Mouse (Mus musculus): ENCODE results near the gene Gsto2.
"Not testable (repeated sequence)": the region's sequence is repeated elsewhere in the genome, so short reads cannot be mapped to it uniquely, and the experiment has no call there.

Gsto2 gene

DNA sequence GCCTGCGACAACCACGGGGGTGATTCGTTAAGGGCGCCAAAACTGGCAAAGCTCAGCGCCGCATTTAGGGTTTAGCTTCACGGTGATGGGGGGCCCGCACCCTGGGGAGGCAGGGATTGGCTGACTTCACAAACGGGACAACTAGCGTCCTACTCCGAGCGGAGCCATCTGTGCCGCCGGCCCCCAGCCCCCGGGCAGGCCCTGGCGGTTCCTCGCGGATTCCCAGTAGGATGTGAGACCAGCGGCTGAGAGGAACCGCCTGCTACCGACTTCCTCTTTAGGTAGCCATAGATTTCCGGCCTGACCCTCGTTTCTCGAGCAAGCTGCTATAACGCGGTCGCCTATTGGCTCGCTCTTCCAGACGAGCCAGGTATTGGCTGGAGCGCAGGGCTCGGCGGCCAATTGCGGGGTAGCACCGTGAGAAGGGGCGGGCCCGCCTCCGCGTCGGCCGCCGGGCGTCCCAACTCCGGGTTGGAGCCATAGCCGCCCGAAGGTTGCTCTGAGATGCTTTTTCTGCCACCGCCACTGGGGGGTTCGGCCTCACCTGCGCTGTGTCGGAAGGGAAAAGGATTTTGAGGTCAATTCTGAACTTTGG, at the start of gene Gsto2:
Gene Gsto2, plus strand, starts transcription at position 182 of the 595 bp plus-strand sequence.
- peak; percentile 92 for DNase-seq (ENCODE audit: extremely low read depth, insufficient read length, low spot score)

DNA sequence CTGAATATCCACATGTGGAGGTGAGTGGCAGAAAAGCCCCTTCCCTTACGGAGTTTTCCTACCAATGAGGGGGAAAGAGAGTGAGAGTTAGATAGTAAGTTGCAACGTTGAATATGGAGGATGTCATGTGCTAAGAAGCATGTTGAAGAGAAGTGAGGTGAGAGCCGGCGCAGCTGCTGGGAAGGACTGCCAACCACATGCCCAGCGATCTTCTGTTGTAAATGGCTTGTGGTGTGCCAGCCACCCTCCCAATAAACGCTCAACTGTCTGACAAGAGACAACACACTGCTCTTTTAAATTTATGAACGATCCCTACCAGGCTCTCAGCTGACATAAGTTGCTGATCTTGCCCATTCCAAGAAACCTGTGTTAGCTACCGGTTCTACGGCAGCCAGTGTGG, 47.6 kb upstream of the Gsto2 start:
- DNase-seq (ENCODE audit: extremely low read depth, insufficient read length, low spot score): no peak

DNA sequence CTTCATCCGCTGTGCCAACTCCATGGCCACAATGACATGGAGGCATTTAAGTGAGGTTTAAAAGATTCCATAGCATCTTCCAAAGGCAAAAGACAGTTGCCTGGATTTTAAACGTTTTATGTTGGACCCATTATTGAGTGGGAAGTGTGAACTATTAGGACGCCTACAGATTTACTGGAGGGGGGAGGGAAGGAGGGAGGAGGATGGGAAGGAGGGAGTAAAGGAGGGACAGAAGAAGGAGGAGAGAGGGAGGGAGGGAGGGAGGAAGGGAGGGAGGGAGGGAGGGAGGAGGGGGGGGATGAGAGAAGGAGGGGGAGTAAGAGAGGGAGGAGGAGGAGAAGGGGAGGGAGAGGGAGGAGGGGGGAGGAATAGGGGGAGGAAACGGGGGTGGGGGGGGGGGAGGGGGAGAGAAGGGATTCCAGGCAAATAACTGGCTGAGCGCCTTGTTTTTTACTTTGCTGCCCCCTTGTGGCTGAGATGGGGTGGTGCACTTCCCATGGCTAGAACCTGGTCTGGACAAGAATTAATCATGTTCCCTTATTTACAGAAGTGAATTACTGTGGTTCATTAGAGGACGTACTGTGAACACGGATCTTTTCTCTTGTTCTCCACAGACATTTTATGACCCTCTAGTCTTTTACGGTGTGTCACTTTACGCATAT, 44.4 kb upstream of the Gsto2 start:
- no peak for DNase-seq (ENCODE audit: extremely low read depth, insufficient read length, low spot score)

DNA sequence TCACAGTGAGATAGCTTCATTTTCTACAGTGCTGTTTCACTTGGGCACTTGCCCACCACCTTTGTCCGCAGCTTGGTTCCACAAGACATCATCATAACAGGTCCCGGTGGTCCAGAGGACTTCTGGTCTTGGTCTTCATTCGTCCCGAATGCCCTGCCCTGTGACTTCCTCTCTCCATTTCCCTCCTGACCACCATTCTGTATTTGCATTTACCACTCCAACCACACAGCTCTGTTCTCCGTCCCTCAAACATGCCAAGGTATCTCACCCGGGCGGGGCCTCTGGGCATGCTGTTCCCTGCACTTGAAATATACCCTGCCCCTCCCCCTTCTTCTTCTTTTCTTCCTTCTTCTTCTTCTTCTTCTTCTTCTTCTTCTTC, 43.9 kb upstream of the Gsto2 start:
- no peak for DNase-seq (ENCODE audit: extremely low read depth, insufficient read length, low spot score)

DNA sequence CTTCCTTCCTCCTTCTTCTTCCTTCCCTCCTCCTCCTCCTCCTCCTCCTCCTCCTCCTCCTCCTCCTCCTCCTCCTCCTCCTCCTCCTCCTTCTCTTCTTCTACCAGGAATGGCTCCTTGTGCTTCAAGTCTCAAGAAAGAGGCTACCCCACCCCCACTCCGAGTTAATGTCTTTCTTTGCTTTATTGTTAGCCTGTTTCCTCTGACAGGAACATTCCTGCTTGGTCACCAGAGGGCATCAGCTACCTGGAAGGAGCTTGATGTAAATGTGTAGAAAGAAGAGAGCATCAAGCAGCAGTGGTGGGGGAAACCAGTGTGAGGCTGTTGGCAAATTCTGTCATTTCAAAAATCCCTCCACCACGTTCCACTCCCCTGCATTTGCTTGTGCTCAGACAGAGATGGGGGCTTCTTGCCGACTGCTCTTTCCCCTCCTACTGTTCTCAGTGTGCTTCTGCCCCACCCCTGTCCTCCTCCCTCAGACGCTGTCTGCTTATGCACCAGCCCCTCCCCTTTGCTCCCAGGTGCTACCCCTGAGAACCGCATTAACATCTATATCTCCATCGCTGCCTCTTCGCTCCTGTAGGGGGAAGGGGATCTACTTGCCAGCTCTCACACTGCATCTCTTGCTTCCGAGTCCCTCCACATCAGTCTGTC, 43.1 kb upstream of the Gsto2 start:
- DNase-seq (ENCODE audit: extremely low read depth, insufficient read length, low spot score): no peak

DNA sequence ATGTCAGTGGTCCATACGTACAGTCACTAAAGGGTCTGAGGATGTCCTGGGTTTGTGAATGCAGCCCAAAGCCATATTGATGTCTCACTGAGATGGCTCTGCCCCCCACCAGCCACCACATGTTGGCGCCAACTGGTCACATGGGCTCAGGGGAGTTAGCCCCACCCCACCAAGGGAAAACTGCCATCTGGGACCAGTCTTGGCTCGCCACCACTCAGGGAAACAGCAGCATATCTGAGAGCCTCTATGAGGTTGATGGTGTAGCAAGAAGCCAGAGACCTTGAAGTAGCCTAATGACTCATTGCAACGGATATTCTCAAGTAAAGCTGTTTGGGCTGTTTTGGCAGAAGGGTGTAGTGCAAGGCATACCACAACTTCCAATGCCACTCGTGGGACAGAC, 41.3 kb upstream of the Gsto2 start:
- peak; percentile 75 for DNase-seq (ENCODE audit: extremely low read depth, insufficient read length, low spot score)

DNA sequence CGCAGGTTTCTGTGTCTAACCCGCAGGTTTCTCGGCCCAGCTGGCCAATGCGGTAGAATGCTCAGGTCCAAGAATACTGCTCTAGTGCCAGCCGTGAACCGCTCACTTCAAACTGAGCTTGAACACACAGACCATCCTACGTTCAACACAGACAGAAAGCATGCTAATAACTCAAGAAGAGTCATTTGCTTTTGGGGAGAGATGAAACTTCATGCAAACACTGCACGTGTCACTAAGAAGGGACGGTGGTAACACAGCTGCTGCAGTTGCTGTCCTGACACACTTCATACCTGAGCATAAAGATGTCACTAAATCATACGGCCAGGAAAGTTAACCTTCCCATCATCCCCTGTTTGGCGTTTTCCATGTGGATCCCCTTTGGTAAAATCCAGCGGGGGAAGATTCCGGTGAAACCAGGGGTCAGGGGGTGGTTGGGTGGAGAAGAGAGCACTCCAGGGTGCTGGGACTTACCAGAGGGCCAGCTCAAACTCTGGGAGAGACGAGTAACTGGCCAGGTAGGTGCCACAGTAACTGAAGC, 35.4 kb upstream of the Gsto2 start:
- no peak for DNase-seq (ENCODE audit: extremely low read depth, insufficient read length, low spot score)

DNA sequence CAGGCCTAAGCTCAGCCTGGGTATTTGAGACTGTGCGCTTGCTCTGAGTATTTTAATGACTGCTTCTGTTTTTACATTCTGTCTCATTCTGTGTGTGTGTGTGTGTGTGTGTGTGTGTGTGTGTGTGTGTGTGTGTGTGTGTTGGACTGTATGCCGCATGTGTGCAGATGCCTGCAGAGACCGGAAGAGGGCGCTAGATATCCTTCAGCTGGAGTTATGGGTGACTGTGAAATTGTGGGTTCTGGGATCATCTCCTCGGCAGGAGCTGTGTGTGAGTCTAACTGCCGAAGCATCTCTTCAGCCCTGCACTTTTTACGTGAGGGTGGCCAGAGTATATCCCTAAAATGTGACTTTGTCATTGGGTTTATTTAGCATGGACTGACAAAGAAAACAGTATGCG, 34.2 kb upstream of the Gsto2 start:
- no peak for DNase-seq (ENCODE audit: extremely low read depth, insufficient read length, low spot score)

DNA sequence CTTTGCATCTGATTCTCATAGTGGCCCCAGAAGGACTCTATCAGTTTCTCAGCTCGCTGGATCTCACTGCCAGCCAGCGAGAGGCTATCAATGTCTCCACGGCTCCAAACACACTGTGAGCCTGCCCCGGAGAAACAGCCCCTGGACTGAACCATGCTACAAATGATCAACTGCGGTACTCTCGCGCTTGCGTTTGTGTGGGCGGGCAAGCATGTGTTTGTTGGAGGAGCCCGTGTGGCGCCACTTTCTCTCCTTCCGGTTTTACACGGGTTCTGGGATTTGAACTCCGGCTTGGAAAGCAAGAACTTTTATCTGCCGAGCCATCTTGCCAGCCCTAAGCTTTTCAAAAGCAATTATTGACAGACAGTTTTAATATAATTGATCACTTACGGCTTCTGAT, 33.0 kb upstream of the Gsto2 start:
- DNase-seq (ENCODE audit: extremely low read depth, insufficient read length, low spot score): no peak

DNA sequence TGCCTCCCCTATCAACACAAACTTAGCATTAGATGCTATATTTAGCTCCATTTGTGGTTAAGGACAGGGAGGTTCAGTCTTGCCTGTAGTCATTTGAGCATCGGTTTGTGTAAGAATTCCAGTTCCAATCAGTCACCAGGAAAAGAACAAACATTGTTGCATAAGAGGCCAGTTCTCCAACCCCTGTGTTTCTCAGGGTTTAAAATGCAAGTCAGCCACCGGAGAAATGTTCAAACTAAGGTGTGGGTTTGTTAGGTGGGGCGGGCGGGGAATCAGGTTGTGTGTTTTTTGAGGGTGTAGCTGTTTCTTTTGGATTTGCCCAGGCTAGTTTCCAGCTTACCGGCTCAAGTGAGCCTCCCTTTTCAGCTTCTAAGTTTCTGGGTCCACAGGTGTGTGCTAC, 30.7 kb upstream of the Gsto2 start:
- no peak for DNase-seq (ENCODE audit: extremely low read depth, insufficient read length, low spot score)

DNA sequence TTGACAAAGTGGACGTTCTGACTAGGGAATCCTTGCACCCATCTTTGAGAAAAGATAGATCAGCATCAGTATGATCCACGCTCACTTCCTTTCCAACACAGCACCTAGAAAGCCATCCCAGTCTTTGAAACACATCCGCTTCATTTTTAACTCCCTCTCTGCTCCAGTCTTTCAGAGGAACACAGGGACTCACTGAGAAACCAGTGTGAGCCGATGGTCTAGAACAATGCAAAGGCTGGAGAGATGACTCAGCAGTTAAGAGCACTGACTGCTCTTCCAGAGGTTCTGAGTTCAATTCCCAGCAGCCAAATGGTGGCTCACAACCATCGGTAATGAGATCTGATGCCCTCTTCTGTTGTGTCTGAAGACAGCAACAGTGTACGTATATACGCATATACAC, 29.6 kb upstream of the Gsto2 start:
- no peak for DNase-seq (ENCODE audit: extremely low read depth, insufficient read length, low spot score)

DNA sequence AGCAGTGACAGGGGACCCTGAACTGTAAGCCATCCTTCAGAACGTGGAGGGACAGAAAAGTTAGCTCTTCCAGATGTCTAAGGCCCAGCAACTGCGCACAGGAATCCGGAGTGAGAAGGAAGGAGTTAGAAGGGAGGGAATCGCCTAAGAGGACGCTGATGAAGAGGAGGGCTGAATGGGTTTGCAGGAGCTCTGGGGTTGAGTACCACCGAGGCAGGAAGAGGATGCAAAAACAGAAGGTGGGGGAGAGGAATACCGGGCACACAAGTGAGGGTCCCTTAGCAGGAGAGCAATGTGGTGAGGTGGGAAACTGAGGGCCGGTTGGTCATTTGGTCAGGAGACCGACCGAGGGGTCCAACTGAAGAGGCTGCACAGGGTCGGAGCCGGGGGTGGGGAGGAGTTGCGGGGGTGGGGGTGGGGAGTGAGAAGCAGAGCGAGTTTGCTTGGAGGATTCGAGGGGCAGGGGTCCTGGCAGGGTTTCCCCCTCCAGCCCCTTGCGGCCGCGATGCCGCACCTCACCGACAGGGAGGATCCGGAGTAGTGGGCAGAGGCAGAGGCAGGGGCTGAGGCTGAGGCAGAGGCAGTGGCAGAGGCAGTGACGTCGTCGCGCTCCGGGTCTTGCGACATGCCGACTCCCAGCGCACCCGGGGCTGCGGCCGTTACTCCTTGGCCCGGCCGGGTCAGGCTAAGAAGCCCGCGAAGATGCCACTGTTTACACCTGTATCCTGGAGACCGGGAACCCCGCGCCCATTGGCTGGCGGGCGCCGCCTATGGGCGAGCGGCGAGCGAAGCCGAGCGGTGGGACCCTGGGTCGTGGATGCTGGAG, 28.4 kb upstream of the Gsto2 start:
- DNase-seq (ENCODE audit: extremely low read depth, insufficient read length, low spot score): no peak

DNA sequence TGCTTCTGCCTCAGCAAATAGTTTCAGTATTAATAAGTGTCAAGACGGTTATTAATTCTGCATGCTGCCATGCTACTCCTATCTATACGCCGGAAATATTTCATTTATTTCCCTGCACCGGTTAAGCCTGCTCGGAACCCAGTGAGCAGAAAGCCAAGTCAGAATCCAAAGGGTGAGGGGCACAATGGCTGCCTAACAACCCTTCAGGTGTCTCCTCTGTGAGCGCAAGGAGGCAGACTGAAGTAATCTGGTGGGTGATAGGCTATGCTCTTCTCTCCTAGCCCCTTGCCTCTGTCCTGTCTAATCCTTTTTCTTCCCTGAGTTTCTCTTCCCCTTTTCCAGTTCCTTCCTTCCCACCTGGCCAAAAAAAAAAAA, 27.8 kb upstream of the Gsto2 start:
- DNase-seq (ENCODE audit: extremely low read depth, insufficient read length, low spot score): no peak

DNA sequence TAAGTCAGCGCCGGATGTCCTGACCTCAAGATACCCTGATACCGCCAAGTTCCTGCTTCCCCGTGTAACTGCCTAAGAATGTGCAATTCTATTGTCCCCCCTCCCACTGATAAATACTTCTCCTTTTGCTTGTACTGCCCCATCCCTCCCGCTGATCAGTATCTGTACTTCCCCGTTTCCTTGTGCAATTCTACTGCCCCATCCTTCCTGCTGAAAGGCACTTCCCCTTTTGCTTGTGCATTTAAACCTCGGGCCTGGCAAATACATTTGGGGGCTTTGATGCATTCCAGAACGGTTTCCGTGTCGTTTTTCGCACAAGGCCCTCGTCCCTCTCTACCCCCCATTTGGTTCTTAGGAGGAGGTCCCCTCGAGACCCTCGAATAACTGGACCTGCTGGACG, 24.1 kb upstream of the Gsto2 start:
- not testable (repeated sequence) for DNase-seq (ENCODE audit: extremely low read depth, insufficient read length, low spot score)

DNA sequence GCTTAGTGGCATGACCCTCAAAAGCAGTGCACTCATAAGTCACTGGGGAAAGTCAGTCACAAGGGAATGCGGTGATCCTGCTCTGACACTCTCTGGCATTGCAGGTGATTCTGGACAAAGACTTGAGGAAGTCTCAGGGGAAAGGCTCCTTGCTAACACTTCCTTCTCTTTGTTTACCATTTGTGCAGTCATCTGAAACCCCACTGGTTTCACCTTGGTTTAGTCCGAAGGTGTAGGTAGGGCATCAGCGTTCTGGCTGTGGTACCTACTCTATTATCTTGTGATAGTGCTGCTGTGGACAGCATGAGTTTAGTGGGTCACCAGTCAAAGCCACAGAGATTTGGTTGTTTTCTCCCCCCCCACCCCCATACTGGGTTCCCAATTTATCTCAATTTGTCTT, 15.6 kb upstream of the Gsto2 start:
- no peak for DNase-seq (ENCODE audit: extremely low read depth, insufficient read length, low spot score)

DNA sequence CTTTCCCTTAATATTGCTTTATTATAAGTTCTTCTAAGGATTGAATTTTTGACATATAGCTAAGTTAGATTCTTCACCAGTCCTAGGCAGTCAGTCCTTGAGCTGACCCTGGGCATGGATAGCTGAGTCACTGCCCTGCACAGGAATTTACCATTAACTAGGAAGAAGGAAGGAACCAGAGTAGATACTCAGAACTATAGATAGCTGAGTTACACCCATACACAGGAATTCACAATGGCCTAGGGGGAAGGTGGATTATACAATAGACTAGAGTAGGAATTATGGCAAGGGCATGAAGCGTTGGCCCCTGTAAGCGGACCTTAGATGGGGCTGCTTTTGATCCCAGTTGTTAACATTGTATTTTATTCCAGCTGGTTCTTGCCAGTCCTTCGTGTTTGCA, 13.2 kb upstream of the Gsto2 start:
- DNase-seq (ENCODE audit: extremely low read depth, insufficient read length, low spot score): not testable (repeated sequence)

DNA sequence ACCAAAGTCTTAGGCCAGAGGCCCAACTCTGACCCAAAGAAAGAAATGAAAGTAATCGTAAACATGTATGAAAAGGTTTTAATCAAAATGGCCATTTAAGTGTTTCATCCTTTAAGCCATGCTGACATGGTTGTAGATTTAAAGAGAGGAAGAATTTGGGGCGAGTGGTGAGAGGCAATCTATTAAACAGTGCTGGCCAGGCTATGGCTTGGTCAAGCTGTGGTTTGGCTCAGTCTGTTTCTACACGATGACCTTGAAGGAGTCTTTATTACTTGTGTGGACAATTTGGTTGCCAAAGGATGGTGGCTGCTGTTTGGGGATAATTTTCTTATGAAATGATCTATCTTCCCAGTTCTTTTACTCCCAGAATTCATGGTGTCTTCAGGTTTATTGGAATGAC, 12.3 kb upstream of the Gsto2 start:
- no peak for DNase-seq (ENCODE audit: extremely low read depth, insufficient read length, low spot score)

DNA sequence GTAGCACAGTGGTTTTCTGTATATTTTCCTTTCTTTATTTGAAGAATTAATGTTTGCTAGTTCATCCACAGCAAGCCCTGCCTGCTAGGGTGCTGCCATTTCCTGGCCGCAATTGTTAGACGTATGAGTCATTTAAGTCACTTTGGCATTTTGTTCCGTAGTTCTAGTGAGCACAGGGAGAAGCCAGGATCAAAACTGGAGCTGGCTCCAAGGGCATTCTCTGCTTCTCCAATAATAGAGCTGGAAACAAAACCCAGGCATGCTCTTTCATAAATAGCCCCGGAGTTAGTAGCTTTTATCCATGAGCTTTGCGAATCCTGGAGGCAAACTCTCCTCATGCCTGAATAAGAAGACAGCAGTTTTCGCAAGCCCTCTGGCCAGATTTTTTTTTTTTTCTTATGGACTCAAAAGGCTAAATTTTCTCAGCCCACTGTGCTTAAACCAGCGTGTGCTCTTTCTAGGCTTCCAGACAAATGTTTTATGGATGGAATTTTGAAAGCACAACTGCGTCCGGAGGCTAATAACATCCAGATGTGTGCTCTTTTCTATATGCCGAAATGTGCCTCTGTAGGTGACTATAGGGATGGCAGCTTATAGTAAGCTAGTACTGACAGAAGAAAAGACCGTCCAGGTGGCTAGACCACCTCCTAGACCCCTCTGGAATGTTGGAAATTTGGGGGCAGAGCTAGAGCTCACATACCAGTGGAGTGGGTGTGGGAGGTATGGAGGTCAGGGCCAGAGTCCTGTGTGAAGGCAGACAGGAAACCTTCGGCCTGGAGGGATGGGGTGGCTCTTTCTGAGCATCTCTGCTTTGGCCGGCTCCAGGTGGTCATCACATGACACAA, 11.2 kb upstream of the Gsto2 start:
- peak; percentile 35 for DNase-seq (ENCODE audit: extremely low read depth, insufficient read length, low spot score)

DNA sequence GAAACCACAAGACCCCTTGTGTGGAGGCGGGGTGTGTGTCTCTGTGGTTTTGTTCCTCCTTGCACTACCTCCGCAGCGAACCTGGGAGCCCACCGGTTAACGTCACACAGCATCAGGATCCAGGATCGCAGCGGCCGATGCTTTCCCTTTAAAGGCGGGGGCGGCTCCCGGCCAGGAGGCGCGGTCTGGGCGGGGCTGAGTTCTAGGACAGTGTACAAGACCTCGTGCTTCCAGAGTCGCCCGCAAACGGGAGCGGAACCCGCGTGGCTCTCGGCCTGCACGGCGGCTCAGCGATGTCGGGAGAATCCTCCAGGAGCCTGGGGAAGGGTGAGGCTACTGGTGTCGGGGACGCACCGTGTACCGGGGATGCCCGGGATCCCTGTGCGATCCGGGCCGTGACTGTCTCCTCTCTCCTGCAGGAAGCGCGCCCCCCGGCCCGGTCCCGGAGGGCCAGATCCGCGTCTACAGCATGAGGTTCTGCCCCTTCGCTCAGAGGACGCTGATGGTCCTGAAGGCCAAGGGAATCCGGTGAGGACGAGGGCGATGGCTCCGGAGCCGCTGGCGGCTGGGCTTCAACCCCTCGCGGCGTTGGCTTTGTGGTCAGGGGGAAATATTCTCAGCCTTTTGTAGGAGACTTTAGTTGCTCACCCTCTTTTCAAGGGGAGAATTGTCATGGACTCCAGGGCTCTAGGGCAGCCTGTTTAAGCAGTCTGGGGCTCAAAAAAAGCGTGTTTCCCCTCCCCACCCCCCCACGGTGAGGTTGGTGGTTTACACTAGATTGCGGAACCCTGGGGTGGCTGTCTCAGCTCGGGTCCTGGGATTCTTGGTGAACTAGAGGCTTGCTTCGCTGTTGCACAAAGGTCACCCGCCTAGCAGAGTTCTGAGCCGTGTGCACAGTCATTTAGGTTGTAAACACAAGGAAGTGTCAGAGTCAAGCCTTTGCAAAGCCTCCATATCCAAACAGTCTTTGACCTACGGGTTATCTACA, 10.2 kb upstream of the Gsto2 start, which contains the start of gene Gsto1:
Gene Gsto1, plus strand, starts transcription at position 175 of the 988 bp plus-strand sequence.
- peak; percentile 94 for DNase-seq (ENCODE audit: extremely low read depth, insufficient read length, low spot score)
